Mouse (Mus musculus): ENCODE measurements around the gene Taar7f. TPM values are rescaled to one million over a fixed set of nuclear protein-coding genes. Genes with fewer than 3 reads are reported as not detected.
"Not testable (repeated sequence)": the region's sequence is repeated elsewhere in the genome, so short reads cannot be mapped to it uniquely, and the experiment has no call there.

Taar7f gene
- polyA plus RNA-seq, 1 experiment: not detected

- Histone ChIP-seq H3K4me1 (ENCODE audit: control insufficient read depth, insufficient read depth, low read length) (no peaks in the 10 kb centered on the region), H3K4me3 (ENCODE audit: insufficient read depth, low read depth, low read length) (no peak overlapping the region), H3K27ac (ENCODE audit: insufficient read depth, low read depth, low read length) (no peak overlapping the region)
- WGBS: 35% methylated on average over 5 of the region's 5 CpGs
- TF ChIP-seq CTCF (IDR thresholded peaks at IDR 0.05; ENCODE audit: insufficient read depth, low read depth, low read length) (no peak), POLR2A (IDR thresholded peaks at IDR 0.05; ENCODE audit: insufficient read depth, low read depth, low read length) (no peak)
These were observed 2.7 kb downstream of the Taar7f start for GRCm38 (mm10) chr10:24052039-24052438.

- WGBS: 89% methylated on average over 3 of the region's 3 CpGs
- Histone ChIP-seq H3K4me1 (ENCODE audit: control insufficient read depth, insufficient read depth, low read length) (no peaks in the 10 kb centered on the region), H3K4me3 (ENCODE audit: insufficient read depth, low read depth, low read length) (no peak overlapping the region), H3K27ac (ENCODE audit: insufficient read depth, low read depth, low read length) (no peak overlapping the region)
- no peak for TF ChIP-seq CTCF (IDR thresholded peaks at IDR 0.05; ENCODE audit: insufficient read depth, low read depth, low read length)
- no peak for TF ChIP-seq POLR2A (IDR thresholded peaks at IDR 0.05; ENCODE audit: insufficient read depth, low read depth, low read length)
These were observed 9.7 kb downstream of the Taar7f start for GRCm38 (mm10) chr10:24058986-24059385.

GRCm38 (mm10) chr10:24074751-24075150 lies 25.4 kb downstream of the Taar7f start:
- H3K4me1 ChIP-seq (ENCODE audit: control insufficient read depth, insufficient read depth, low read length); H3K27ac ChIP-seq (ENCODE audit: insufficient read depth, low read depth, low read length): not testable (repeated sequence)
- WGBS: 58% methylated on average over 2 of the region's 2 CpGs

DNA sequence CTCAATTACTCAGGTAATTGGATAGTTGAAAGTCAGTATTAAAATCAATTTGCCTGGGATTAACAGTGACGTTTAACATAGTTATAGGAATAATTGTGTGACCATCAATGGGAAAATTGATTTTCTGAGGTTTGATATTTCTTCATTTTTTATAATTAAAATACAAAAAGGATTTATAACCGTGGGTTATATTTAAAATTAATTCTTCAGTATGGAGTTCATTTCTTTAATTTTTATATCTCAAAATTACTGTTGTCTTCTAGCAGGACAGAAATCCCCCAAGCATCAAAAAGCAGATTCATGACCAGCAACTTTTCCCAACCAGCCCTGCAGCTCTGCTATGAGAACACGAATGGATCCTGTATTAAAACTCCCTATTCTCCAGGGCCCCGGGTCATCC lies 26.9 kb downstream of the Taar7f start, which contains the start of gene Taar8a:
Taar8a (plus strand) TSS at position 301 of the 400 bp plus-strand sequence.
- H3K27ac ChIP-seq (ENCODE audit: insufficient read depth, low read depth, low read length); H3K4me3 ChIP-seq (ENCODE audit: insufficient read depth, low read depth, low read length); H3K4me1 ChIP-seq (ENCODE audit: control insufficient read depth, insufficient read depth, low read length): not testable (repeated sequence)
- 89% methylated on average over 2 of the region's 4 CpGs for WGBS

More at GRCm38 (mm10) chr10:24074751-24075150, 25.4 kb downstream of the Taar7f start:
- not testable (repeated sequence) for H3K4me3 ChIP-seq (ENCODE audit: insufficient read depth, low read depth, low read length)

DNA sequence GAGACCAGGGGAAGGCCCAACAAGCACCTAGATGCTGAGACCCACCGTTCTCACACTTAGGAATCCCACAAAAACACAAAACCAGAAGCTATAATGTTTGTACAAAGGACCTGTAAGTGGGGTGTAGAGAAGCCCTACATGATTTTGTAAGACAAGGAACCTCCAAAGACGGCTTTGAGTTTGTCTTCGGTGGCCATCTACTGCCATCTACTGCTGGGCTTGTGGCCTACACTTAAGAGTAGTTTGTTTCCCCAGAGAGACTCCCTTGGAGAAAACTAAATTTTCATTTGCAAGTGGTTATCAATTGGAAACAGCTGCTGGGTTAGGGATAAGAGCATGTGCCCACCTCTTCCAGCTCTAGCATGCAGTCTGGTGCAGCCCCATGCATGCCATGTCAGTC lies 30.9 kb downstream of the Taar7f start:
- Histone ChIP-seq H3K4me1 (ENCODE audit: control insufficient read depth, insufficient read depth, low read length) (no peaks in the 10 kb centered on the region), H3K27ac (ENCODE audit: insufficient read depth, low read depth, low read length) (no peak overlapping the region), H3K4me3 (ENCODE audit: insufficient read depth, low read depth, low read length) (no peak overlapping the region)
- WGBS: 53% methylated on average over 3 of the region's 3 CpGs
- TF ChIP-seq POLR2A (IDR thresholded peaks at IDR 0.05; ENCODE audit: insufficient read depth, low read depth, low read length) (no peak), CTCF (IDR thresholded peaks at IDR 0.05; ENCODE audit: insufficient read depth, low read depth, low read length) (no peak)

DNA sequence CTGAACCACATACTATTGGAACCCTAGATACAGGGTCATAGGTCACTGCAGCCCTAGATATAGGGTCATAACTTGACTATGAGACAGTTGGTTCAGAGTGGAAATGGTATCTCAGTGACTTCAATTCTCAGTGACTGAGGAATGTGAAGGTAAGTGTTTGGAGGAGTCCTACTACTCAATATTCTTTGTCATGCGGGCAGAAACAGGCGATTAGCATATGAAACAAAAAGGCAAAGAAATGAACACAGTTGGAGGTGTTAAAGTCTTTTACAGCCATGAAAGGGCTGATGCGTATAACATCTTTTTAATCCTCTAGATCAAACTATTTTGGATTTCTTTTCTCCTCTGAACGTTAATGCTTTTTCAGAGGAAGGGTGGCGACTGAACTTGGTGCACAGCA lies 36.6 kb downstream of the Taar7f start:
- no peak overlapping the region for H3K27ac ChIP-seq (ENCODE audit: insufficient read depth, low read depth, low read length)
- WGBS: 58% methylated on average over 5 of the region's 5 CpGs
- H3K4me1 ChIP-seq (ENCODE audit: control insufficient read depth, insufficient read depth, low read length): no peaks in the 10 kb centered on the region
- no peak for TF ChIP-seq POLR2A (IDR thresholded peaks at IDR 0.05; ENCODE audit: insufficient read depth, low read depth, low read length)
- H3K4me3 ChIP-seq (ENCODE audit: insufficient read depth, low read depth, low read length): no peak overlapping the region

- TF ChIP-seq CTCF (IDR thresholded peaks at IDR 0.05; ENCODE audit: insufficient read depth, low read depth, low read length): no peak
- TF ChIP-seq POLR2A (IDR thresholded peaks at IDR 0.05; ENCODE audit: insufficient read depth, low read depth, low read length): no peak
- H3K4me3 ChIP-seq (ENCODE audit: insufficient read depth, low read depth, low read length): no peak overlapping the region
- H3K4me1 ChIP-seq (ENCODE audit: control insufficient read depth, insufficient read depth, low read length): no peaks in the 10 kb centered on the region
- no peak overlapping the region for H3K27ac ChIP-seq (ENCODE audit: insufficient read depth, low read depth, low read length)
- 79% methylated on average over 5 of the region's 5 CpGs for WGBS
These were observed 37.2 kb downstream of the Taar7f start for GRCm38 (mm10) chr10:24086555-24086954.

GRCm38 (mm10) chr10:24087168-24087567 lies 37.9 kb downstream of the Taar7f start:
- TF ChIP-seq POLR2A (IDR thresholded peaks at IDR 0.05; ENCODE audit: insufficient read depth, low read depth, low read length) (no peak), CTCF (IDR thresholded peaks at IDR 0.05; ENCODE audit: insufficient read depth, low read depth, low read length) (no peak)
- no peak overlapping the region for H3K27ac ChIP-seq (ENCODE audit: insufficient read depth, low read depth, low read length)
- no peaks in the 10 kb centered on the region for H3K4me1 ChIP-seq (ENCODE audit: control insufficient read depth, insufficient read depth, low read length)
- 96% methylated on average over 2 of the region's 2 CpGs for WGBS
- H3K4me3 ChIP-seq (ENCODE audit: insufficient read depth, low read depth, low read length): no peak overlapping the region

- TF ChIP-seq POLR2A (IDR thresholded peaks at IDR 0.05; ENCODE audit: insufficient read depth, low read depth, low read length) (no peak), CTCF (IDR thresholded peaks at IDR 0.05; ENCODE audit: insufficient read depth, low read depth, low read length) (no peak)
- Histone ChIP-seq H3K4me3 (ENCODE audit: insufficient read depth, low read depth, low read length) (no peak within 1 kb of the TSS), H3K4me1 (ENCODE audit: control insufficient read depth, insufficient read depth, low read length) (no peaks in the 10 kb centered on the region), H3K27ac (ENCODE audit: insufficient read depth, low read depth, low read length) (no peak within 1 kb of the TSS)
- 67% methylated on average over 2 of the region's 2 CpGs for WGBS
These were observed 42.9 kb downstream of the Taar7f start, which contains the start of gene Taar8b for GRCm38 (mm10) chr10:24092194-24092593. Gene Taar8b, minus strand, starts transcription at chr10:24092294.

DNA sequence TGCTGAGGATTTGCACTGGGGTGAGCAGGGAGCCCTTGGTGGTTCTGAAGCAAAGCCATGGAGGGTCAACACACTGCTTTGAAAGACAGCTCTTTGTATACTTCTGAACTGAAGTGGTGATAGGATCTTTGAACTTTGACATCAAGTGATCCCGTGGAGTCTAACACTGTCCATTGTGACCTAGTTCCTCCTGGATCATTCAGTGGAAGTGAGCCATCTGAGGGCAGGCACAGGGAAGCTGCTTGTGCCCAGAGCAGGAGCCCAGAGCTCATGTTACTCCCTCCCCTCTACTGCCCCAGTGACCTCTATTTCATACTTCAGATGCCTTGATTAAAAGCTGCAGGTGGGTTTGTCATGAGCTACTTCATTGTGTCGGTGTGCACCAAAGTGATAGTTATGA lies 47.7 kb downstream of the Taar7f start:
- H3K4me3 ChIP-seq (ENCODE audit: insufficient read depth, low read depth, low read length); H3K4me1 ChIP-seq (ENCODE audit: control insufficient read depth, insufficient read depth, low read length); H3K27ac ChIP-seq (ENCODE audit: insufficient read depth, low read depth, low read length): not testable (repeated sequence)
- 71% methylated on average over 2 of the region's 2 CpGs for WGBS

Other genes starting within 250 kb of the Taar7f start
- gene Vnn3, start 198.0 kb upstream of the Taar7f start, polyA plus RNA-seq (2012; ENCODE audit: insufficient read depth, insufficient read length, low replicate concordance, missing spikeins): not detected in 2 replicates
- not detected in 2 replicates for gene Vnn1, start 154.8 kb upstream of the Taar7f start, polyA plus RNA-seq (2012; ENCODE audit: insufficient read depth, insufficient read length, low replicate concordance, missing spikeins)
- gene Taar1, start 129.2 kb upstream of the Taar7f start, polyA plus RNA-seq (2012; ENCODE audit: insufficient read depth, insufficient read length, low replicate concordance, missing spikeins): not detected in 2 replicates
- not detected in 2 replicates for gene Taar2, start 110.9 kb upstream of the Taar7f start, polyA plus RNA-seq (2012; ENCODE audit: insufficient read depth, insufficient read length, low replicate concordance, missing spikeins)
- not detected in 2 replicates for gene Taar3, start 100.0 kb upstream of the Taar7f start, polyA plus RNA-seq (2012; ENCODE audit: insufficient read depth, insufficient read length, low replicate concordance, missing spikeins)
- gene Taar4, start 89.0 kb upstream of the Taar7f start, polyA plus RNA-seq (2012; ENCODE audit: insufficient read depth, insufficient read length, low replicate concordance, missing spikeins): not detected in 2 replicates
- gene Taar5, start 78.8 kb upstream of the Taar7f start, polyA plus RNA-seq (2012; ENCODE audit: insufficient read depth, insufficient read length, low replicate concordance, missing spikeins): not detected in 2 replicates
- gene Taar6, start 63.9 kb upstream of the Taar7f start, polyA plus RNA-seq (2012; ENCODE audit: insufficient read depth, insufficient read length, low replicate concordance, missing spikeins): not detected in 2 replicates
- gene Taar7a, start 56.0 kb upstream of the Taar7f start, polyA plus RNA-seq (2012; ENCODE audit: insufficient read depth, insufficient read length, low replicate concordance, missing spikeins): not detected in 2 replicates
- not detected in 2 replicates for gene Taar7b, start 49.6 kb upstream of the Taar7f start, polyA plus RNA-seq (2012; ENCODE audit: insufficient read depth, insufficient read length, low replicate concordance, missing spikeins)
- gene Taar7d, start 22.3 kb upstream of the Taar7f start, polyA plus RNA-seq (2012; ENCODE audit: insufficient read depth, insufficient read length, low replicate concordance, missing spikeins): not detected in 2 replicates
- gene Taar7e, start 11.9 kb upstream of the Taar7f start, polyA plus RNA-seq (2012; ENCODE audit: insufficient read depth, insufficient read length, low replicate concordance, missing spikeins): not detected in 2 replicates
- gene Taar8a, start 27.0 kb downstream of the Taar7f start, polyA plus RNA-seq (2012; ENCODE audit: insufficient read depth, insufficient read length, low replicate concordance, missing spikeins): not detected in 2 replicates
- not detected in 2 replicates for gene Taar8b, start 42.8 kb downstream of the Taar7f start, polyA plus RNA-seq (2012; ENCODE audit: insufficient read depth, insufficient read length, low replicate concordance, missing spikeins)
- not detected in 2 replicates for gene Taar8c, start 52.4 kb downstream of the Taar7f start, polyA plus RNA-seq (2012; ENCODE audit: insufficient read depth, insufficient read length, low replicate concordance, missing spikeins)
- gene Taar9, start 60.0 kb downstream of the Taar7f start, polyA plus RNA-seq (2012; ENCODE audit: insufficient read depth, insufficient read length, low replicate concordance, missing spikeins): not detected in 2 replicates
- gene Stx7, start 99.8 kb downstream of the Taar7f start, polyA plus RNA-seq (2012; ENCODE audit: insufficient read depth, insufficient read length, low replicate concordance, missing spikeins): not detected in 2 replicates
- not detected in 2 replicates for gene Moxd1, start 174.0 kb downstream of the Taar7f start, polyA plus RNA-seq (2012; ENCODE audit: insufficient read depth, insufficient read length, low replicate concordance, missing spikeins)

All from olfactory bulb, adult 2 months (tissue).